Mouse (Mus musculus) right cerebral cortex, postnatal 14 days (tissue): ENCODE measurements around the gene Ets1.

Experiments used
- DNase-seq: peaks from one replicate; pipeline ENCODE4 v3.0.0; 2022

Ets1 gene

GRCm38 (mm10) chr9:32715806-32716466 lies 79.9 kb downstream of the Ets1 start:
- DNase-seq, result no peak

GRCm38 (mm10) chr9:32717268-32717920 lies 81.4 kb downstream of the Ets1 start:
- no peak for DNase-seq

GRCm38 (mm10) chr9:32717931-32718820 lies 82.2 kb downstream of the Ets1 start:
- no peak for DNase-seq

GRCm38 (mm10) chr9:32718868-32719267 lies 82.8 kb downstream of the Ets1 start:
- DNase-seq, result no peak

GRCm38 (mm10) chr9:32719941-32720263 lies 83.9 kb downstream of the Ets1 start:
- DNase-seq, result no peak

GRCm38 (mm10) chr9:32720264-32721031 lies 84.4 kb downstream of the Ets1 start:
- DNase-seq, result no peak

GRCm38 (mm10) chr9:32721081-32721480 lies 85.1 kb downstream of the Ets1 start:
- no peak for DNase-seq

GRCm38 (mm10) chr9:32722205-32722604 lies 86.2 kb downstream of the Ets1 start:
- DNase-seq, result no peak

- no peak for DNase-seq
These were observed 86.9 kb downstream of the Ets1 start for GRCm38 (mm10) chr9:32722969-32723368.

- DNase-seq, result no peak
These were observed 88.3 kb downstream of the Ets1 start for GRCm38 (mm10) chr9:32724131-32724825.

- DNase-seq, result no peak
These were observed 89.9 kb downstream of the Ets1 start for GRCm38 (mm10) chr9:32725902-32726301.

- no peak for DNase-seq
These were observed 90.6 kb downstream of the Ets1 start for GRCm38 (mm10) chr9:32726595-32726994.

- DNase-seq, result no peak
These were observed 91.0 kb downstream of the Ets1 start for GRCm38 (mm10) chr9:32727058-32727457.

GRCm38 (mm10) chr9:32728306-32728705 lies 92.3 kb downstream of the Ets1 start:
- DNase-seq, result no peak

GRCm38 (mm10) chr9:32728806-32729205 lies 92.8 kb downstream of the Ets1 start:
- no peak for DNase-seq

GRCm38 (mm10) chr9:32729207-32729606 lies 93.2 kb downstream of the Ets1 start:
- DNase-seq, result no peak

- DNase-seq, result no peak
These were observed 94.1 kb downstream of the Ets1 start for GRCm38 (mm10) chr9:32730001-32730655.

- DNase-seq, result no peak
These were observed 94.9 kb downstream of the Ets1 start for GRCm38 (mm10) chr9:32730656-32731590.

- DNase-seq, result no peak
These were observed 95.8 kb downstream of the Ets1 start for GRCm38 (mm10) chr9:32731787-32732186.

GRCm38 (mm10) chr9:32735071-32735470 lies 99.0 kb downstream of the Ets1 start:
- DNase-seq, result no peak

GRCm38 (mm10) chr9:32736051-32736450 lies 100.0 kb downstream of the Ets1 start:
- DNase-seq, result no peak
